Mouse (Mus musculus) right cerebral cortex, postnatal 25 days (tissue): Measurements from ENCODE around the gene Gm13283.
"Not testable (repeated sequence)": the region's sequence is repeated elsewhere in the genome, so short reads cannot be mapped to it uniquely, and the experiment has no call there.

Experiments used
- DNase-seq: peaks from one replicate; pipeline ENCODE4 v3.0.0; 2022

Gm13283 gene

GRCm38 (mm10) chr4:88763384-88764018, 3.6 kb downstream of the Gm13283 start:
- not testable (repeated sequence) for DNase-seq

- not testable (repeated sequence) for DNase-seq
These were observed 13.6 kb downstream of the Gm13283 start, which contains the start of gene Gm13290 for GRCm38 (mm10) chr4:88773534-88773933. Gm13290 (plus strand) TSS chr4:88773834.

- DNase-seq = not testable (repeated sequence)
These were observed 16.7 kb downstream of the Gm13283 start, which contains the start of gene Gm13289 for GRCm38 (mm10) chr4:88776622-88777021. Gm13289 (plus strand) TSS chr4:88776922.

- DNase-seq = not testable (repeated sequence)
These were observed 19.6 kb downstream of the Gm13283 start, which contains the start of gene Gm13272 for GRCm38 (mm10) chr4:88779550-88779949. Gm13272 (plus strand) TSS chr4:88779850.

- DNase-seq = not testable (repeated sequence)
These were observed 20.4 kb downstream of the Gm13283 start for GRCm38 (mm10) chr4:88780320-88780719.

GRCm38 (mm10) chr4:88781831-88782230, 21.9 kb downstream of the Gm13283 start, which contains the start of gene Ifnz:
Ifnz (plus strand) TSS chr4:88782131.
- not testable (repeated sequence) for DNase-seq

- DNase-seq = not testable (repeated sequence)
These were observed 22.4 kb downstream of the Gm13283 start for GRCm38 (mm10) chr4:88782335-88782734.

- not testable (repeated sequence) for DNase-seq
These were observed 25.5 kb downstream of the Gm13283 start, which contains the start of gene Gm13276 for GRCm38 (mm10) chr4:88785409-88785808. Gm13276 (plus strand) TSS chr4:88785709.

- DNase-seq = peak; percentile 56
These were observed 28.5 kb downstream of the Gm13283 start, which contains the start of gene Gm13277 for GRCm38 (mm10) chr4:88788402-88788801. Gm13277 (plus strand) TSS chr4:88788632.

GRCm38 (mm10) chr4:88791250-88791649, 31.3 kb downstream of the Gm13283 start, which contains the start of gene Gm13278:
Gm13278 (plus strand) TSS chr4:88791550.
- not testable (repeated sequence) for DNase-seq

- DNase-seq = peak; percentile 61
These were observed 34.2 kb downstream of the Gm13283 start, which contains the start of gene Gm13275 for GRCm38 (mm10) chr4:88793936-88794675. Gm13275 (plus strand) TSS chr4:88794487.

- DNase-seq = not testable (repeated sequence)
These were observed 37.2 kb downstream of the Gm13283 start, which contains the start of gene Gm13279 for GRCm38 (mm10) chr4:88797097-88797496. Gm13279 (plus strand) TSS chr4:88797397.

GRCm38 (mm10) chr4:88799365-88799764, 39.4 kb downstream of the Gm13283 start, which contains the start of gene Gm13285:
Gm13285 (plus strand) TSS chr4:88799665.
- DNase-seq = not testable (repeated sequence)

GRCm38 (mm10) chr4:88802954-88803353, 43.0 kb downstream of the Gm13283 start, which contains the start of gene Gm13287:
Gm13287 (plus strand) TSS chr4:88803254.
- DNase-seq = not testable (repeated sequence)

- DNase-seq = not testable (repeated sequence)
These were observed 45.3 kb downstream of the Gm13283 start, which contains the start of gene Gm13288 for GRCm38 (mm10) chr4:88805231-88805630. Gm13288 (plus strand) TSS chr4:88805531.

GRCm38 (mm10) chr4:88805761-88806160, 45.8 kb downstream of the Gm13283 start:
- DNase-seq = not testable (repeated sequence)
